Mouse (Mus musculus): ENCODE measurements around the gene Srpx.

DNA sequence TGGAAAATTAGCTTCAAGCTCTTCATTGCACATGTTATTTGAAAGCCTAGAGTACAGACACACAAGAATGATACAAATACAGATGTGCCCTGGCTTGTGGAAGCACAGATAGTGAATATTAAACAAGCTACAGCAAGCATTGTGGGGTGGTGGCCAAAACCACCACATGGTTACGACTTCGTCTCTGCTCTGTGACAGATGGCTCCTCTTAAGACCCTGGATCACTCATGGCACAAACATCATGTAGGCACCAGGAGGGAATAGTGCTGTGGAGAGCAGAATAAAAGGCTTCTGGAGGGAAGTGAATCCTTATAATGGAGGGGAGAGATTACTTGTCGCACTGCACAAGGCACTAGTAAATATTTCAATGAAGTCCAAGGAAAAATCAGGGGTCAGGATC, 21.7 kb downstream of the Srpx start:
- TF ChIP-seq CTCF (IDR thresholded peaks at IDR 0.05; ENCODE audit: extremely low read depth, insufficient read length, insufficient replicate concordance, low read depth, low read length), result no peak
- no peak for TF ChIP-seq POLR2A (IDR thresholded peaks at IDR 0.05; ENCODE audit: low read depth, low read length)
